Mouse (Mus musculus): ENCODE measurements around the gene Zfp335. TPM values are rescaled to one million over a fixed set of nuclear protein-coding genes. Genes with fewer than 3 reads are reported as not detected.
"Not testable (repeated sequence)": the region's sequence is repeated elsewhere in the genome, so short reads cannot be mapped to it uniquely, and the experiment has no call there.

The Zfp335 gene
- polyA plus RNA-seq, 1 experiment from 2014 or later: 2.5 TPM

DNA sequence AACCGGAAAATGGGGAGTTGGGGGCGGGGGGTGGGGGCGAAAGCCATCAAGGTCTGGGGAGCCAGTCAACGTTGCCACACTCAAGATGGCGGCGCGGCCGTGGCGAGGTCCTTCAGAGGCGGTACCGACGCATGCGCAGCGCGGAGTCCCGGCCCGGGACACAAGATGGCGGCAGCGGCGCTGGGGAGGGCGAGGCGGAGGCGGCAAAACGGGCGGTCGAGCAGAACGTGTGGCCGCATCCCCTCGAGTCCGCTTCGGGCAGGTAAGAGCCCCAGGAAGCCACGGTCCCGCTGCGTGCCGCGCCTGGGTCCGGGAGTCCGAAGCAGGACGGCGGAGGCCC lies 32.4 kb downstream of the Zfp335 start, which contains the start of gene Pcif1:
Pcif1 (plus strand) TSS at position 77 of the 340 bp plus-strand sequence.
- TF ChIP-seq EP300 (IDR thresholded peaks at IDR 0.05; ENCODE audit: low read depth) (no peak), CTCF (IDR thresholded peaks at IDR 0.05; ENCODE audit: low read depth) (no peak)
- WGBS (ENCODE audit: insufficient replicate concordance): under 1% methylated on average over 38 of the region's 40 CpGs

DNA sequence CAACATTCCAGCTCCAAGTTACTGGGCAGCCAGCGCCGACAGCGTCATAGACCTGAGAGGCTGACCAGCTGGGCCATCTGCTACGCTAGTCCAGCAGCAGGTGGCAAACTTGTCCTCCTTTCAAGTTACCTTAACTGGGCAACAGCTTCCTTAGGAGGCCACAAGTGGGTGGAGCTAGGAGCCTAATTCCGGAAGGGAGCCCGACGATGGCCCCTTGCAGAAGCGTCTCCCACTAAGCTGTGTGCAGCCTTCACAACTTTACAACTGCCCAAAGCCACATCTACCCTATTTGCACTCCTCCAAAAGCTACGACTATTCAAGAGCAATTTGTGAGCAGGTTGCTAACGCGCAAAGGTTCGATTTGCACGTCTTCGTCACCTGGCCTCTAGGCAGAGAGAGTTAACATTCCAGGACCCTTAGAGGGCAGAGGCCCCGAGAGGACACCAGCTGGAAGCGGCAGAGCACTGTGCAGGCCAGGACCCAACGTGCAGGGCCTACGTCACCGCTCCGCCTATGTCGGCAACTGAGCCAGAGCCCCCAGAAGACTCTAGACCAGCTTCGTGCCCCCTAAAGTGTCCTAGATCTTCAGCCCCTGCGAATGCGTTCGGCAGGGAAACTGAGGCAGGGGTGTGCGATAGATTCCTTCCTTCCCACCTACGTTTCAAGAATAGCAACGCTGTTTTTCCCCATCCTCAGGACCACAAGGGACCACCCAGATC lies 32.9 kb downstream of the Zfp335 start:
- Histone ChIP-seq H3K27ac (ENCODE audit: low read depth) (peak overlapping the region; percentile 100), H3K9ac (replicated peaks) (peak overlapping the region; percentile 100), H3K36me3 (replicated peaks; ENCODE audit: insufficient read depth, low read length) (peaks cover 10% of the 10 kb centered on the region), H3K4me3 (ENCODE audit: low read depth, low read length) (peak overlapping the region; percentile 96), H3K4me2 (ENCODE audit: low read depth, low read length) (peak overlapping the region; percentile 90), H3K9me3 (ENCODE audit: low read length) (no peaks in the 10 kb centered on the region), H3K4me1 (ENCODE audit: insufficient read depth) (peaks cover 18% of the 10 kb centered on the region), H3K27me3 (ENCODE audit: insufficient read depth, low read length) (no peaks in the 10 kb centered on the region)
- DNase-seq (peak; percentile 71), ATAC-seq (peak; percentile 28)
- TF ChIP-seq CTCF (IDR thresholded peaks at IDR 0.05; ENCODE audit: low read depth): peak; percentile 51
- TF ChIP-seq EP300 (IDR thresholded peaks at IDR 0.05; ENCODE audit: low read depth): no peak
- WGBS (ENCODE audit: insufficient replicate concordance): 2% methylated on average over 28 of the region's 28 CpGs

More for the DNA sequence above, 32.4 kb downstream of the Zfp335 start, which contains the start of gene Pcif1:
- no peaks in the 10 kb centered on the region for H3K9me3 ChIP-seq (ENCODE audit: low read length)
- ATAC-seq (peak; percentile 82), DNase-seq (peak; percentile 95)
- H3K4me2 ChIP-seq (ENCODE audit: low read depth, low read length): peak within 1 kb of the TSS; percentile 90
- H3K27me3 ChIP-seq (ENCODE audit: insufficient read depth, low read length): no peaks in the 10 kb centered on the region
- peak within 1 kb of the TSS; percentile 100 for H3K27ac ChIP-seq (ENCODE audit: low read depth)
- H3K4me3 ChIP-seq (ENCODE audit: low read depth, low read length): peak within 1 kb of the TSS; percentile 96
- peaks cover 16% of the 10 kb centered on the region for H3K36me3 ChIP-seq (replicated peaks; ENCODE audit: insufficient read depth, low read length)
- H3K9ac ChIP-seq (replicated peaks): peak within 1 kb of the TSS; percentile 100
- H3K4me1 ChIP-seq (ENCODE audit: insufficient read depth): peaks cover 18% of the 10 kb centered on the region

DNA sequence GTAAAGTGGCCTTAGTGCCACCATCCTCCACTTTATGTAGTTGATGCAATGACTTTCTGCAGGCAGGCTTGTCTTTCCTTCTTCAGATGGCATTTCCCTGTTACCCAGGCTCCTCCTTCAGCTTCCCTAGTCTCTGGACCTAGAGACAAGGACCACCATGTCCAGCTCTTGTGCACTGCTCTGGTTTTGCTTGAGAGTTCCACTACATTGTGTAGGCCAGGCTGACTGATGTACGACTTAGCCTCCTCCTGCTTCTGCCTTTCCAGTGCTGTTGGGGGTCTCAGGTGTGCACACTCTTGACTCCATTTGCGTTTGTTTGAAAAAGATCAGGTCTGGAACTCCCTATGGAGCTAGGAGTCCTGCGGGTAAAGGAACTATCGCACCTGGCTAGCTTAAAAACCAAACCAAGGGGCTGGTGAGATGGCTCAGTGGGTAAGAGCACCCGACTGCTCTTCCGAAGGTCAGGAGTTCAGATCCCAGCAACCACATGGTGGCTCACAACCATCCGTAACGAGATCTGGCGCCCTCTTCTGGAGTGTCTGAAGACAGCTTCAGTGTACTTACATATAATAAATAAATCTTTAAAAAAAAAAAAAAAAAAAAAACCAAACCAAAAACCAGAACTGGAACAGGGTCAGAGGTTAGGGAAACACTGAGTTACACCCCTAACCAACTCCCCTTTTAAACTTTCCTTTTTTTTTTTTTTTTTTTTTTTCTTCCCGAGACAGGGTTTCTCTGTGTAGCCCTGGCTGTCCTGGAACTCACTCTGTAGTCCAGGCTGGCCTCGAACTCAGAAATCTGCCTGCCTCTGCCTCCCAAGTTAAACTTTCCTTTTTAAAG lies 34.0 kb downstream of the Zfp335 start:
- TF ChIP-seq CTCF (IDR thresholded peaks at IDR 0.05; ENCODE audit: low read depth): peak; percentile 39
- H3K27me3 ChIP-seq (ENCODE audit: insufficient read depth, low read length); H3K9me3 ChIP-seq (ENCODE audit: low read length); ATAC-seq; DNase-seq; H3K36me3 ChIP-seq (replicated peaks; ENCODE audit: insufficient read depth, low read length): not testable (repeated sequence)
- H3K4me2 ChIP-seq (ENCODE audit: low read depth, low read length): peak overlapping the region; percentile 90
- H3K27ac ChIP-seq (ENCODE audit: low read depth): peak overlapping the region; percentile 100
- peak overlapping the region; percentile 96 for H3K4me3 ChIP-seq (ENCODE audit: low read depth, low read length)
- H3K4me1 ChIP-seq (ENCODE audit: insufficient read depth): peaks cover 18% of the 10 kb centered on the region
- peak overlapping the region; percentile 100; the same call in 1 of the 2 replicates for H3K9ac ChIP-seq (replicated peaks)
- WGBS (ENCODE audit: insufficient replicate concordance): 72% methylated on average over 10 of the region's 11 CpGs

DNA sequence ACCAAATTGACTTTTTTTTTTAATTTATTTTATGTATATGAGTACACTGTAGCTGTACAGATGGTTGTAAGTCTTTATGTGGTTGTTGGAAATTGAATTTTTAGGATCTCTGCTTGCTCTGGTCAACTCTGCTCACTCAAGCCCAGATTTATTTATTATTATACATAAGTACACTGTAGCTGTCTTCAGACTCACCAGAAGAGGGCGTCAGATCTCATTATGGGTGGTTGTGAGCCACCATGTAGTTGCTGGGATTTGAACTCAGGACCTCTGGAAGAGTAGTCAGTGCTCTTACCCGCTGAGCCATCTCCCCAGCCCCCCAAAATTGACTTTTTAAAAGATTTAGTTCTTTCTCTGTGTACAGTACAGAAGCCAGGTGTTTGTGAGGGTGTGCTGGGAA lies 35.9 kb downstream of the Zfp335 start:
- H3K4me2 ChIP-seq (ENCODE audit: low read depth, low read length); ATAC-seq; H3K36me3 ChIP-seq (replicated peaks; ENCODE audit: insufficient read depth, low read length); H3K9ac ChIP-seq (replicated peaks); H3K27ac ChIP-seq (ENCODE audit: low read depth); H3K9me3 ChIP-seq (ENCODE audit: low read length); DNase-seq; H3K27me3 ChIP-seq (ENCODE audit: insufficient read depth, low read length); H3K4me1 ChIP-seq (ENCODE audit: insufficient read depth); H3K4me3 ChIP-seq (ENCODE audit: low read depth, low read length): not testable (repeated sequence)
- WGBS (ENCODE audit: insufficient replicate concordance): 52% methylated on average over 2 of the region's 2 CpGs

DNA sequence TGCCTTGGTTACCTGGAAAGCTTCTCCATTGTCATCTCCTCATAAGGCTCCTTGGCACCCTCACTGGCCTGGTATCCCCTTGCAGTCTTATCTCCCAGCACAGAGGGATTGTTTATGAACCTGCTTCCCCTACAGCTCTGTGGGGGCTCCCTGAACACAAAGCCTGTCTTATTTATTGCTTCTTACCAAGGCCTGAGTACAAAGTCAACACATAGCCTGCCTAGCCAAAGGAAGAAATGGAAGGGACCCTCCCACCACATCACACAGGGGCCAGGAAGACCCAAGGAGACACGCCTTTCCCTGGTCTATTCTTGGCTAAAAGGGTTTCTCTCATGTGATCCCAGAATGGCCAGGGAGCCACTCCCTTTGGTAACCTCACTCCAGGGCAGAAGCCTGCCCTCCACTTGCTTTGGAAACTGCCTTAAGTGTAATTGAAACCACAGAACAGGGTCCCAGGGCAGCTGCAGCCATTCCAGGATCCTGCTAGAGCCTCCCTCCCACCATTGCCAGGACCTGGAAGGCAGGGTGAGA lies 37.3 kb downstream of the Zfp335 start:
- no peak overlapping the region for H3K27ac ChIP-seq (ENCODE audit: low read depth)
- no peaks in the 10 kb centered on the region for H3K9me3 ChIP-seq (ENCODE audit: low read length)
- H3K4me1 ChIP-seq (ENCODE audit: insufficient read depth): peaks cover 8% of the 10 kb centered on the region
- WGBS (ENCODE audit: insufficient replicate concordance): 45% methylated on average over 1 of the region's 1 CpGs
- H3K36me3 ChIP-seq (replicated peaks; ENCODE audit: insufficient read depth, low read length): no peaks in the 10 kb centered on the region
- ATAC-seq: no peak
- no peak overlapping the region for H3K4me2 ChIP-seq (ENCODE audit: low read depth, low read length)
- H3K4me3 ChIP-seq (ENCODE audit: low read depth, low read length): no peak overlapping the region
- DNase-seq: no peak
- no peak for TF ChIP-seq CTCF (IDR thresholded peaks at IDR 0.05; ENCODE audit: low read depth)
- no peak for TF ChIP-seq EP300 (IDR thresholded peaks at IDR 0.05; ENCODE audit: low read depth)
- no peaks in the 10 kb centered on the region for H3K27me3 ChIP-seq (ENCODE audit: insufficient read depth, low read length)
- H3K9ac ChIP-seq (replicated peaks): no peak overlapping the region

DNA sequence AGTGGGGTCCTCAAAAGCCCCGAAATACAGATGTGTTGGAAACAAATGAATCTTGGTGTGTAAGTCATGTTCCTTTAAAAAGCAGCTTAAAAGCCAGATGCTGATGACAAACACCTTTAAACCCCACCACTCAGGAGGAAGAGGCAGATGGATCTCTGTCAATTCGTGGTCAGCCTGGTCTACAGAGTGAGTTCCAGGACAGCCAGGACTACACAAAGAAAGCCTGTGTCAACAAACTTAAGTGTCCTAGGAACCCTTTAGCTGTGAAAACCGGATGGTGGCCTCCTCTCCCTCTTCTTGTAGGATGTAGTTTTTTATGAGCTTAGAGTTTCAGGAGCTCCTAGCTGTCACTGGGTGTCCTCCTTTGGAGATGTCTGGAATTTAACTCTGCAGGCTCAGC lies 37.9 kb downstream of the Zfp335 start:
- 44% methylated on average over 3 of the region's 3 CpGs for whole genome bisulfite sequencing (ENCODE audit: insufficient replicate concordance)
- Histone ChIP-seq H3K36me3 (replicated peaks; ENCODE audit: insufficient read depth, low read length) (no peaks in the 10 kb centered on the region), H3K9ac (replicated peaks) (no peak overlapping the region), H3K4me3 (ENCODE audit: low read depth, low read length) (no peak overlapping the region), H3K27me3 (ENCODE audit: insufficient read depth, low read length) (no peaks in the 10 kb centered on the region), H3K4me1 (ENCODE audit: insufficient read depth) (peaks cover 10% of the 10 kb centered on the region), H3K27ac (ENCODE audit: low read depth) (no peak overlapping the region), H3K4me2 (ENCODE audit: low read depth, low read length) (no peak overlapping the region), H3K9me3 (ENCODE audit: low read length) (no peaks in the 10 kb centered on the region)
- ATAC-seq: no peak
- no peak for DNase-seq
- TF ChIP-seq CTCF (IDR thresholded peaks at IDR 0.05; ENCODE audit: low read depth) (no peak), EP300 (IDR thresholded peaks at IDR 0.05; ENCODE audit: low read depth) (no peak)
